Mouse (Mus musculus): ENCODE results near the gene Lhpp.

DNA sequence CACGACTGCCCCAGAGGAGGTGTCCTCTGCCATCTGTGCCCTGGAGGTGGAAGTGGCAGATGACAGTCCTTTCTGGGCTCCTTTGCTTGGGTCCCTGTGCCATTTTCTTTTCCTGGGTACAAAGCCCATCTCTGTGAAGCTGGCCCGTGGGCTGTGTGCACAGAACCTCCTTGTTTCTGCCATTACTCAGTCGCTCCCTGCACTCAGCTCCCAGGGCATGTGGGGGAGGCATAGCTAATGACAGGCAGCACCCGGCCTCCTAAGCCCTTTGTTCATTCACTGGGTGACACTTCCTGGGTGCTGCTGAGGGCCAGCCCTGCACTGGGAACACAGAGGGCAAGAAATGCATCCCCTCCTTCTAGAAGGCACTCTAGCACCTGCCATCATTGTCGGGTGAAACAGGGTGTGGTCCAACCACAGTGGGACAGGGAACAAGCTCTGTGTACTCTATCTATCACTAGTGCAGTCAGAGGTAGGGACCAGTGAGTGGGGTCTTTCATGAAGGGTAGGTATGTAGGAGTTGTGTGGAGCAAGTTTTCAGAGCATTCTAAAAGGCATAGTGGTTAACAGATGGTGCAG, 92.1 kb downstream of the Lhpp start:
- TF ChIP-seq CTCF (IDR thresholded peaks at IDR 0.05; ENCODE audit: extremely low read depth, insufficient read length, insufficient replicate concordance, low read depth, low read length) (no peak), POLR2A (IDR thresholded peaks at IDR 0.05; ENCODE audit: low read depth, low read length) (no peak)

Measured in small intestine, adult 2 months (tissue).